In genomic region chr6:40607431-40607830, GRCm38 (mm10) we compare ENCODE assay signal across 13 mouse cellular contexts. TPM values are rescaled to one million over a fixed set of nuclear protein-coding genes. Genes with fewer than 3 reads are reported as not detected.
DNase-seq lines count a peak whose midpoint lies in the region; ATAC-seq and TF ChIP-seq lines count a peak whose summit lies in the region.
"Had no signal": no experiment of that assay in that cellular context is flagged by ENCODE, and none has a peak within 500 bp of the region (broad histone marks: within the 10 kb centered on the region; RNA-seq: fewer than 3 reads in every experiment).

No protein-coding gene starts in this region.

- no peaks in the 10 kb centered on the region for H3K27me3 ChIP-seq in stomach, postnatal 0 days (ENCODE audit: control insufficient read depth, insufficient read depth, low read length)
- H3K27me3 ChIP-seq in midbrain, embryonic 15.5 days (replicated peaks) = no peaks in the 10 kb centered on the region
- H3K27me3 ChIP-seq in midbrain, embryonic 11.5 days (ENCODE audit: control insufficient read depth, insufficient read depth, low read length) = no peaks in the 10 kb centered on the region
- H3K27me3 ChIP-seq: forebrain, embryonic 13.5 days had no signal

- H3K36me3 ChIP-seq in stomach, postnatal 0 days (ENCODE audit: control insufficient read depth, insufficient read depth, low read length) = no peaks in the 10 kb centered on the region
- H3K36me3 ChIP-seq in midbrain, embryonic 15.5 days (replicated peaks) = no peaks in the 10 kb centered on the region
- no peaks in the 10 kb centered on the region for H3K36me3 ChIP-seq in midbrain, embryonic 11.5 days (ENCODE audit: control insufficient read depth, insufficient read depth, low read length)

- H3K4me1 ChIP-seq in stomach, postnatal 0 days (replicated peaks; ENCODE audit: control insufficient read depth, insufficient read depth) = no peaks in the 10 kb centered on the region
- H3K4me1 ChIP-seq in midbrain, embryonic 15.5 days = no peaks in the 10 kb centered on the region
- H3K4me1 ChIP-seq in midbrain, embryonic 11.5 days (ENCODE audit: control insufficient read depth, insufficient read depth, low read length) = no peaks in the 10 kb centered on the region
- H3K4me1 ChIP-seq: forebrain, embryonic 13.5 days had no signal

- intact Hi-C loops in left cerebral cortex, postnatal 36 days (cut with DNase I) = no loop called here

- no peak for TF ChIP-seq CTCF in stomach, postnatal 0 days (IDR thresholded peaks at IDR 0.05; ENCODE audit: low read depth)

- no peak overlapping the region for H3K4me2 ChIP-seq in stomach, postnatal 0 days (replicated peaks; ENCODE audit: low read depth)
- H3K4me2 ChIP-seq in midbrain, embryonic 15.5 days = no peak overlapping the region
- H3K4me2 ChIP-seq in midbrain, embryonic 11.5 days = no peak overlapping the region
- H3K4me2 ChIP-seq: forebrain, embryonic 13.5 days had no signal

- TF ChIP-seq EP300 in stomach, postnatal 0 days (optimal IDR thresholded peaks at IDR 0.05) = no peak

- no peak for ATAC-seq in stomach, postnatal 0 days (ENCODE audit: low FRiP score, low TSS enrichment)
- no peak for ATAC-seq in midbrain, embryonic 15.5 days (replicated peaks)
- no peak for ATAC-seq in midbrain, embryonic 11.5 days (ENCODE audit: low FRiP score)
- ATAC-seq: forebrain, embryonic 13.5 days had no signal

- H3K27ac ChIP-seq in stomach, postnatal 0 days (replicated peaks) = no peak overlapping the region
- H3K27ac ChIP-seq in midbrain, embryonic 15.5 days = no peak overlapping the region
- H3K27ac ChIP-seq in midbrain, embryonic 11.5 days (ENCODE audit: low read depth, low read length) = no peak overlapping the region
- H3K27ac ChIP-seq: forebrain, embryonic 13.5 days had no signal

- no peak overlapping the region for H3K9ac ChIP-seq in stomach, postnatal 0 days (ENCODE audit: low read length)
- no peak overlapping the region for H3K9ac ChIP-seq in midbrain, embryonic 15.5 days
- no peak overlapping the region for H3K9ac ChIP-seq in midbrain, embryonic 11.5 days (ENCODE audit: low read length)
- H3K9ac ChIP-seq: forebrain, embryonic 13.5 days had no signal

- DNase-seq in NIH3T3 (ENCODE audit: low read depth) = peak; percentile 51
- peak; percentile 64 to 67 for DNase-seq in adrenal gland, postnatal 36 days
- peak; percentile 28 to 48 for DNase-seq in frontal cortex, postnatal 25 days (ENCODE audit: low spot score in 2 of 2)
- DNase-seq in left cerebral cortex, postnatal 36 days (ENCODE audit: low spot score in 2 of 2) = peak; percentile 65
- DNase-seq in stomach, postnatal 0 days (ENCODE audit: low spot score) = no peak
- DNase-seq in midbrain, embryonic 11.5 days (ENCODE audit: low spot score, missing footprints) = no peak

- H3K9me3 ChIP-seq in stomach, postnatal 0 days (ENCODE audit: control insufficient read depth, low read length) = no peaks in the 10 kb centered on the region
- no peaks in the 10 kb centered on the region for H3K9me3 ChIP-seq in midbrain, embryonic 15.5 days
- H3K9me3 ChIP-seq in midbrain, embryonic 11.5 days (ENCODE audit: control insufficient read depth, low read length) = no peaks in the 10 kb centered on the region
- H3K9me3 ChIP-seq: forebrain, embryonic 13.5 days had no signal

- H3K4me3 ChIP-seq in stomach, postnatal 0 days (ENCODE audit: low read depth, low read length) = no peak overlapping the region
- no peak overlapping the region for H3K4me3 ChIP-seq in midbrain, embryonic 15.5 days
- no peak overlapping the region for H3K4me3 ChIP-seq in midbrain, embryonic 11.5 days (ENCODE audit: low read depth, low read length)
- H3K4me3 ChIP-seq: forebrain, embryonic 13.5 days had no signal

RNA-seq across cellular contexts. Expression of gene Tas2r138, which starts 5.7 kb away (rescaled TPM):
- not detected for total RNA-seq in adrenal gland, postnatal 36 days (2021)
- total RNA-seq in left cerebral cortex, postnatal 36 days (2021) = not detected
- not detected in 2 replicates for polyA plus RNA-seq in stomach, postnatal 0 days (2015; fragmentation: Nextera tagmentation; extraction: Ambion mirVana)
- not detected in 2 replicates for polyA plus RNA-seq in midbrain, embryonic 15.5 days (2015; fragmentation: Nextera tagmentation; extraction: Ambion mirVana)
- polyA plus RNA-seq in midbrain, embryonic 11.5 days (2014; fragmentation: Nextera tagmentation; extraction: Ambion mirVana) = not detected in 2 replicates
- polyA plus RNA-seq: cortical plate, adult 2 months; forebrain, embryonic 13.5 days; heart, embryonic 16.5 days; kidney, embryonic 16.5 days; liver, embryonic 16.5 days; small intestine, adult 2 months had no signal

RNA-seq across cellular contexts. Expression of gene Mgam, which starts 21.2 kb away (rescaled TPM):
- total RNA-seq in adrenal gland, postnatal 36 days (2021) = 1 to 10 TPM in 1 of 2 experiments, under 1 TPM in 1; 0.63 to 2.0 TPM
- total RNA-seq in left cerebral cortex, postnatal 36 days (2021) = not detected
- polyA plus RNA-seq in stomach, postnatal 0 days (2015; fragmentation: Nextera tagmentation; extraction: Ambion mirVana) = 0.06 and 0.11 TPM in 2 replicates
- 0.08 and 0.18 TPM in 2 replicates for polyA plus RNA-seq in midbrain, embryonic 15.5 days (2015; fragmentation: Nextera tagmentation; extraction: Ambion mirVana)
- not detected in 2 replicates for polyA plus RNA-seq in midbrain, embryonic 11.5 days (2014; fragmentation: Nextera tagmentation; extraction: Ambion mirVana)

RNA-seq across cellular contexts. Expression of gene Clec5a, which starts 21.8 kb away (rescaled TPM):
- 1 to 10 TPM in 1 of 2 experiments, under 1 TPM in 1; 0.50 to 1.3 TPM for total RNA-seq in adrenal gland, postnatal 36 days (2021)
- total RNA-seq in left cerebral cortex, postnatal 36 days (2021) = under 1 TPM; 0.47 to 0.84 TPM
- polyA plus RNA-seq in stomach, postnatal 0 days (2015; fragmentation: Nextera tagmentation; extraction: Ambion mirVana) = 1.1 and 1.2 TPM in 2 replicates
- 0.40 and 0.71 TPM in 2 replicates for polyA plus RNA-seq in midbrain, embryonic 15.5 days (2015; fragmentation: Nextera tagmentation; extraction: Ambion mirVana)
- 0.37 and 0.73 TPM in 2 replicates for polyA plus RNA-seq in midbrain, embryonic 11.5 days (2014; fragmentation: Nextera tagmentation; extraction: Ambion mirVana)

RNA-seq across cellular contexts. Expression of gene Olfr460, which starts 38.1 kb away (rescaled TPM):
- total RNA-seq in adrenal gland, postnatal 36 days (2021) = not detected
- not detected for total RNA-seq in left cerebral cortex, postnatal 36 days (2021)
- polyA plus RNA-seq in stomach, postnatal 0 days (2015; fragmentation: Nextera tagmentation; extraction: Ambion mirVana) = not detected in 2 replicates
- not detected in 2 replicates for polyA plus RNA-seq in midbrain, embryonic 15.5 days (2015; fragmentation: Nextera tagmentation; extraction: Ambion mirVana)
- not detected in 2 replicates for polyA plus RNA-seq in midbrain, embryonic 11.5 days (2014; fragmentation: Nextera tagmentation; extraction: Ambion mirVana)
- polyA plus RNA-seq: forebrain, embryonic 13.5 days; heart, embryonic 16.5 days; kidney, embryonic 16.5 days; liver, embryonic 16.5 days; small intestine, adult 2 months had no signal

RNA-seq across cellular contexts. Expression of gene Olfr461, which starts 52.6 kb away (rescaled TPM):
- not detected for total RNA-seq in adrenal gland, postnatal 36 days (2021)
- total RNA-seq in left cerebral cortex, postnatal 36 days (2021) = not detected
- 0.04 TPM in 1 of 2 replicates, not detected in the other for polyA plus RNA-seq in stomach, postnatal 0 days (2015; fragmentation: Nextera tagmentation; extraction: Ambion mirVana)
- polyA plus RNA-seq in midbrain, embryonic 15.5 days (2015; fragmentation: Nextera tagmentation; extraction: Ambion mirVana) = 0.06 and 0.18 TPM in 2 replicates
- polyA plus RNA-seq in midbrain, embryonic 11.5 days (2014; fragmentation: Nextera tagmentation; extraction: Ambion mirVana) = 0.10 and 0.19 TPM in 2 replicates
- polyA plus RNA-seq: cortical plate, adult 2 months; heart, embryonic 16.5 days; small intestine, adult 2 months had no signal

Comparison
In these comparisons a context has a peak if more than half of its experiments do, and no peak if none do; other contexts are left out.
1. DNase-seq: peak in NIH3T3 (single experiment), adrenal gland, postnatal 36 days (2 of 2), frontal cortex, postnatal 25 days (2 of 2) and left cerebral cortex, postnatal 36 days (2 of 2); none in stomach, postnatal 0 days (single experiment) and midbrain, embryonic 11.5 days (single experiment).